Mouse (Mus musculus): ENCODE measurements around the gene Cul4b.
A peak's percentile ranks its signal among the peaks of the same experiment; 100 is the strongest.
"Not testable (repeated sequence)": the region's sequence is repeated elsewhere in the genome, so short reads cannot be mapped to it uniquely, and the experiment has no call there.

Gene Cul4b

DNA sequence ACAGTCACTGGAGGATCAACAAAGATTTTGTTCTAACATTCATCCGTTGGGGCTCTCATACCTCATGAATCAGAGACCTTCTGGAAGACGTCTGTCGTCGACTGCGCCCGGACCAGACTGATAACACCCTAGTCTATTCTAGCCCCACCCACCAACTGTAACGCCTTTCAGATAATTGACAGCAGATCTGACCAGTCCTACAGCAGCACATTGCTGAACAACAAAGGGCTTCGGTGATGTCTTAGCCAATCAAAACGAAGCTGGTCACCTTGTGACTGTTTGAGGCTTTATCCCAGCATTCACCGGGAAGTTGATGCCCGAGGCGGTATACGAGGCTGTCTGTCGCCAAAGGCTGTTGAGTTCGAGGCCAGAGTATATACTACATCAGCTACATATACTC lies at the start of gene Cul4b:
Gene Cul4b, minus strand, starts transcription at position 119 of the 400 bp plus-strand sequence.
- no peak for DNase-seq (ENCODE audit: low read depth, low spot score)

DNA sequence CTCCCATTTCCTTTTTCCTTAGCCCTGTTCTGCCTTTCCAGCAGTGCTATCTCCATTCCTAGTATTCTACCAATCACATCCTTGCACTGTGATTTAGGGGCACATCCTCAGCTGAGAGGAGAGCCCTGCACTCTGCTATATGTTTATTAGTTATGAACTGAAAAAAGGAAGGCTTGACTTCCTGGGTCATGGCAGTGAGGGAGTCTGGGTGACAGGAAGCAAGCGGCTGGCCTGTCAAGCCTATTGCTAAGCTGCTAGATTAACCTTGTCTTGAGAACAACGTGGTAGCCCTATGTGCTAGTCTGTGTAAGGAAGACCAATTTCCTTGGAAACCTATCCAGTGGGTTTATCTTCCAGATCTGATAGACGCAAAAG lies 25.0 kb upstream of the Cul4b start:
- no peak for DNase-seq (ENCODE audit: low read depth, low spot score)

DNA sequence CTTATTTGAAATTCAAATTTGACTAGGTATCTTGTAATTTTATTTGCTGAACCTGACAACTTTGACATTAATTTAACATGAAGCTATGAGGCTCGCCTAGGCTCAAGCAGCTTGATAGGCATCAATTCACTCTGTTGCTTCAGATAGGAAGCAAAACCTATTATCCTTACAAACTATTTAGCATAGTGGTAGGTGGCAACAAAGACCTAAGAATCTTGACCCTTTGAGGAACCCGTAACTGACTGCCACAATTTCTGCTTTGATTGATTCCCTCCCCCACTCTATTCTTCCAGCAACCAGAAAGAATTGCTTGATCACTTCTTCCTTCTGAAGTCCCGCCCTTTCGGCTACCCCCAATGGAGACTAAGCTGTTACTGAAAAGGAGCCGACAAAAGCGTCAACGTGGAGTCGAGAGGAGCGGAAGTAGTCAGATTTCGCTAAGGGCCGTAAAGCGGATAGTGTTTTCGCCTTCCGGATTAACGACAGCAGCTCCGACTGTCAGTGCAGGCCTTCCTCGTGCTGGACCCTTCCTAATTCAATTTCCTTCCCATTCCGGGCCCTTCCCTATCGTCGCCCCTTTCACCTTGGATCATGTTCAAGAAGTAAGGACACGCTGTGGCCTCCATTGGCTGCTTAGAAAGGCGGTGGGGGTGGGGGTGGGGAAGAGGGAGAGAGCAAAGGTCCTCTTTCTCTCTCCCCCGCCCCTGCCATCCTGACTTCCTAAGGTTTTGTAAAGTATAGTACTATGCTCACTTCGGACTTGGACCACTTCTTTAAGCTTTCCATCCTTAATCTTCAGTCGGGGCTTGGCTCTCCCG lies 24.4 kb upstream of the Cul4b start, which contains the start of gene Mcts1:
Gene Mcts1, plus strand, starts transcription at position 402 of the 818 bp plus-strand sequence.
- peak; percentile 74 for DNase-seq (ENCODE audit: low read depth, low spot score)

DNA sequence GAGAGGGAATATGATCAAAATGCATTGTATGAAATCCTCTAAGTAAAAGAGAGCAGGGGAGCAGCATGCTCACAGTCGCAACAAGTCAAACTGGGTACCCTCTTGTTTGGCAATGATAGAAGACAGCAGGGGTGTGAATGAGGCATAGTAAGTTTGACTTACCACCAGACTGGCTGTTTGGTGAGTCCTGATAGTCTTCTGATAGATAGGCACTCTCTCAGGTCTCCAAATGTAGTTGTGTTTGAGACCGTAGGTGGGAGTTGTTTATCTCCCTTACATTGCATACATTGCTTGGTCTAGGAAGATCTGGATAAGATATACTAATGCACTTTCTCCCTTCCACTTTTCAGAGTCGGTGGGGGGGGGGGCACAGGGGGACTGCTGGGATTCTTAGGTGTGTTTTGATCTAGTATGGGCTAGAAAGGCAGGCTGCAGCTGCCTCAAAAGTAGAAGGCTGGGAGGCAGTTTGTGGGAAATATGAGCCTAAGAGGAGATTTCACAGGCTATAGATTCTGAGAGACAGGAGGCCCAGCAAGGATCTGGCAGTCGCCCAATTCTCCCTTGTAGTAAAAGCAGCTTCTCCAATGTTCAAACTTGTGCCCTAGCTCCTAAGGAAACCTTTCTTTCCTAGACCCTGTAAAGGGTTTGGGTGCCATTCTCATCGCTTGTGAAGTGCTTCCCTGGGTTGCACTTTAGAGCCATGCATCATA lies 17.3 kb upstream of the Cul4b start:
- no peak for DNase-seq (ENCODE audit: low read depth, low spot score)

DNA sequence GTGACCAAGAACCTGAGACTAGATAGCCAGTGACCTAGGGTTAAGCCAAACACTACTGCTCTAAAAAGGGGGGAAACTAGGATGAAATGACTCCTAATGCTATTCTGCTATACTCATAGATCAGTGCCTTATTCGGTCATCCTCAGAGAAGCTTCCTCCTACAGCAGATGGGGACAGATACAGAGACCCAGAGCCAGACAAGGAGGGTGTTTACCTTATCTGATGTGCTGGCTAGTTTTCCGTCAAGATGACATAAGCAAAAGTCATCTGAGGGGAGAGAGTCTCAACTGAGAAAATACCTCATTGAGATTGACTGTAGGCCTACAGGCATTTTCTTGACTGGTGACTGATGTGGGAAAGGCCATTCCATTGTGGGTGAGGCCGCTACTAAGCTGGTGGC lies 15.8 kb upstream of the Cul4b start:
- DNase-seq (ENCODE audit: low read depth, low spot score), result no peak

DNA sequence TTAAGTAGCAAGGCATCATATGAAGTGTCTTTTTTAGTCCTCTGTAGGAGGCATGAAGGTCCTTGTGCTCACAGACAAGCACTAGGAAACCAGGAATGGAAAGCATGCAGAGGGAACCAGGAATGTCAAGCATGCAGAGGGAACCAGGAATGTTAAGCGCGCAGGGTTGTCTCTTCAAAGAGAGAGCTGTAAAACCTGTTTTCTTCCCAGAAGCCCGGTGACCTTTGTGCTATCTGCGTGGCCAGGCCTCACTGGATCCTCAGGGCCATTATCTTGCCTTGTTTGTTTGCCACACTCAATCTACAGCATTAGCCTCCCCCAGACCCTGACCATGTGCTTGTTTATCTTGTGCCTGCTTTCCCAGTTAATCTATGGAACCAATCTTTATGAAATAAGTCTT lies 13.8 kb upstream of the Cul4b start:
- DNase-seq (ENCODE audit: low read depth, low spot score), result no peak

DNA sequence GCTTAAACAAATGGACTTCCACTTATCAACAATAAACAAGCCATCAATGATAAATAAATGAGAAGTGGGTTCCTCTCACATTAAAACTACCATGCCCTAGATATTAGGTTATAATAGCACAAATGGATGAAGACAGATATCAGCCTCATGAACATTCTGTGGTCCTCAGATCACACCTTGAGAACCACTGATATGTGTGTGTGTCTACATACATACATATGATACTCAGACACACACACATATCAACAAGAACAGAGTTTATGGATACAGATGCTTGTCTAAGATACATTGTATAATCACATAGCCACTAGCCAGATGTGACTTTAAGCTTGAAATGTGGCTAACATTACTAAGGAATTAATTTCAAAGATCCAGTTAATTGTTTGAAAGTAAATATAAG lies 7.3 kb upstream of the Cul4b start:
- no peak for DNase-seq (ENCODE audit: low read depth, low spot score)

DNA sequence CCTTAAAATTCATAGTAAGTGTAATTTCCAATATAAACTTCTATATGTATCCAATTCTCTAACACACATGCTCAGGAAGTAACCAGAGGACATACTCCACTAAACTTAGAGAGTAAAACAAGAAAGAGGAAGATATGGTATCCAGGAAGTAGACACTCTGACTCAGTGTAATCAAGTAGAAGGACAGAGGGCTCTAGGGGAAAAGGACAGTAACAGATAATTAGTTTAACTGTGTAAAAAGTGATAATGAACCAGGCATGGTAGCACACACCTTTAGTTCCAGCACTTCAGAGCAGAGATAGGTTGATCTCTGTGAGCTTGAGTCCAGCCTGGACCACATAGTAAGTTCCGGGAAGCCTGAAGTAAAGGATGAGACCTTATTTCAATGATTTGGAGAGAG lies 5.1 kb upstream of the Cul4b start:
- DNase-seq (ENCODE audit: low read depth, low spot score), result no peak

DNA sequence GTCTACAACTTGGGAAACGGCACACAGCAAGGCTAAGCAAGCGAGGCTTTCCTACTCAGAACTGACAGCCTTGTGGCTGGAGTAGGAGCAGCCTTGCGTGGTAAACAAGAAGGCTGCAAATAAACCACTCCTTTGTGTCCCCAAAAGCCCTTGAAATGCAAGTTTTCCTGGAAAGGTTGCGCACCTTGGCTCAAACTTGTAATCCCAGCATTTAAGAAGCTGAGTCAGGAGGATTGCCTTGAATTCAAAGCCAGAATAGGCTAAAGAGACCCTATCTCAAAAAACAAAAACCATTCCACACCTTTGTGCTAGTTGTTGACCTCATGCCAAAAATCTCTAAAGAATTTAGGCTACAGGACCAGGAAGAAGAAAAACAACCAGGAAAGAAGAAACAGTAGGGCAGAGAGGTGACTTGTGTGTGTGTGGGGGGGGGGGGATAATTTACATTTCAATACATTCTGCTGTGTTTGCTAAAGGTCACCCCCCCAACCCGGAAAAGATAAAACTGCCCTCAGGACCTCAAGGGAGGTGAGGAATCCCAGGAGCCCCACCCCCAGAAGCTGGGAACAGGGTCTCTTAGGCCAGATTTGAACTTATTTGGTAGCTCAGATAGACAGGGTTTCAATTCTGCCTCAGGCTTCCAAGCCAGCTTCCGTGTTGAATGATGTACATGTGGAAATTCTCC lies 9.3 kb downstream of the Cul4b start:
- no peak for DNase-seq (ENCODE audit: low read depth, low spot score)

DNA sequence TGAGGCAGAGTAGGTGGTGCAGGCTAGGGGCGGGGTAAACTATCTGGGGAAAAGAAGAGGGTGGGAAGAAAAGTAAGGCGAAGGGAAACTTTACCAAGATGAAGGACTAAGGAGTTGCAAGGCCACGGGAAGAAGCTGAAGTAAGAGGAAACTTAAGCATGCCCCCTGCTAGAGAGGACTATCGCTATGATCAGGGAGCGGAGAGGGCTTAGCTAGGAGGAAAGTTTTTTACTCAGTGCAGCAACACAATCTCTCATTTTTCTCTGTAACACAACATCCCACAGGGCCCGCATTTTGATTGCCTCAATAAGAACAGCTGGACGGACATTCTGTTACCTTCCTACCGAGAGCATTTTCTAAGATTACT lies 10.8 kb downstream of the Cul4b start:
- no peak for DNase-seq (ENCODE audit: low read depth, low spot score)

DNA sequence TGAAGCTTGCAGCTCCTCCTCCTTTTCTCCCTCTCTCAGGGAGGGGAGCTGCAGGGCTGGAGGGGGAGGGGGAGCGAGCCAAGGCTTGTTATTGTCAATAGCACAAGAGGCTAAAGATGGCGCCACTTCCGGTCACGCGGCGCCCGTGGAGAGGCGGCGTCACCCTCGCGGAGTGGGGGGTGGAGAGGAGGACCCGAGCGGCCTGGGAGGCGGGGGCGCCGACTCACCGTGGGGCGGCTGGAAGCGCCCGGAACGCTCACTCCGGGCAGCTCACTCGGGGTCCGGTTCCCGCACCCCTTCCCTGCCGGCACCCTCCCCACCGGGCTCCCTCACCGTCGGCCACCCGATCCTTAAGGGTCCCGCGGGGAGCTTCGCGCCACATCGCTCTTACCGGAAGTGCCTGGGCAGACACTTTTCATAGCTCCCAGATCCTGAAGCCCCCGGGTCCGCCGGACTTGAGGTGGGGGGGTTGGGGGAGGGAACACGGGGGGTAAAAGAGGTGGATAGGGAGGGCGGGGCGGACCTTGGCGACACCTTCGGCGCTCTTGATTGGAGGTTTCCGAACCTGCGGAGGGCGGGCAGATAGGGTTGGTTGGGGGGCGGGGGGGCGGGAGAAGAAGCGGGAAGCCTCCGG lies 11.3 kb downstream of the Cul4b start:
- DNase-seq (ENCODE audit: low read depth, low spot score), result peak; percentile 58

DNA sequence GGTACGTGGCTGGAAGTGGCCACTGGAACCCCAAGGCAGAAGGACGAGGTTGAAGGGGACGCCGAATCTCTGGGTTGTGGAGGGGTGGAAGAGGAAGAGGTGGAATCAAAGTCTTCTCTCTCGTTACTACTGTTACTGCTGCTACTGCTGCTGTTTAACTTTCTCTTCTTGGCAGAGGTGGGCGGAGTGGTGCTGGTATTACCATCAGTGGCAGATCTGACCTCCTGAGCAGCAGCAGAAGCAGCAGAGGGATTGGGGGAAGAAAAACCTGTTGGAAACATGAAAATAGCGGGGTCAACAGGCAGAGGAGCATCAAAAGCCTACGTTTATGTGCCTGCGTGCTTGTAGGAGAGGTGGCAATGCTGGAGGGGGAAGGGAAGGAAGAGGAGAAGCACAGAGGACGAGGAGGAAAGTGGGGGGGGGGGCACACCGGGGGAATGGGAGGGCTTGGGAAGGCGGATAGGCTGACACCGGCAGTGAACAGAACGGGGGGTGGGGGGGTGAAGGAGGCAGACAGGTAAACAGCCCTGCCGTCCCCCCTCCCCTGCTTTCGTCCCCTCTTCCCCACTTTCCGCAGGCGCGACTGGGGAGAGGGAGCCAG lies 12.0 kb downstream of the Cul4b start:
- DNase-seq (ENCODE audit: low read depth, low spot score), result no peak

DNA sequence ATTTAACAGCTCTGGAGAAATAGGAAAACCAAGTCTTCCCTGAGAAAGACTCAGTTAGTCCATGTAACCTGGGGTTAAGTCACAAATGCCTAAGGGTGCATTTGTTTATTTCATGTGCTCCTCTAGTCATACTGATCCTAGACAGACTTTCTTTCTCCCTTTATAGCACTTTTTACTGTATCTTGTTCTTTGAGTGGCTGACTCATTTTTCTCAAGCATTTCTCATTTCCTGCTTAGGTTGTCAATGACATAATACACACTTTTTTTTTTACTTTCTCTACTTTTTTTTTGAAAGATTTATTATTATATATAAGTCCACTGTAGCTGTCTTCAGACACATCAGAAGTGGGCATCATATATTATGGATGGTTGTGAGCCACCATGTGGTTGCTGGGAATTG lies 22.7 kb downstream of the Cul4b start:
- no peak for DNase-seq (ENCODE audit: low read depth, low spot score)

DNA sequence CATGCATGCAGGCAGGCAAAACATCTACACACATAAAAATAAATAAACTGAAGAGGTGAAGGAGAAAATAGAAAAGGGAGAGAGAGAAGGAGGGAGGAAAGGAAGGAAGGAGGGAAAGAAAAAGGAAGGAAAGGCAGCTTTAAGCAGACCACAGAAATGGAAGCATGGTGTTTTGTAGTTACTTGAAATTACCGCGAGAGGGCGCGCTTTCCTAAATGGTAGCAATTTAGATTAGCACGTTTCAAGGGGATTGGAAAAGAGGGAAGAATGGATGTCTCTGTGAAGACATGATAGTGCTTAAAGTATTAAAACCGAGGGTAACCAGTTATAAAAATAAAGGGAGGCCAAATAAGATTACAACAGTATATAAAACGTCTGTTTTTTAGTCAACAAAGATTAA lies 61.4 kb downstream of the Cul4b start:
- DNase-seq (ENCODE audit: low read depth, low spot score), result no peak

DNA sequence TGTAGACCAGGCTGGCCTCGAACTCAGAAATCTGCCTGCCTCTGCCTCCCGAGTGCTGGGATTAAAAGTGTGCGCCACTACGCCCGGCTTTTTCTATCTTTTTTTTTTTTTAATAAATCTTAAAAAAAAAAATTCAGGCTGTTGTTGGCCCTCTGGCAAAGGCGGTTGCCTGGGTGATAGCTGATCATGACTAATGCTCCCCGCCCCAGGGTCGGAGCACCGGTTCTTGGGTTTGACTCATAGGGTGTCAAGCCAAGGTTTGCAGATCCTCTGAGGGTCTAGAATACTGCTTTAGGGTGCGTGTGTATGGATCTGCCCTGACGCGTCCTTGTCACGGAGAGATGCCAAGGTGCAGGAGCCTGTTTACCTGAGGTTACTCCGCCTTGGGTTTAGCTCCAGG lies 71.2 kb downstream of the Cul4b start:
- no peak for DNase-seq (ENCODE audit: low read depth, low spot score)

DNA sequence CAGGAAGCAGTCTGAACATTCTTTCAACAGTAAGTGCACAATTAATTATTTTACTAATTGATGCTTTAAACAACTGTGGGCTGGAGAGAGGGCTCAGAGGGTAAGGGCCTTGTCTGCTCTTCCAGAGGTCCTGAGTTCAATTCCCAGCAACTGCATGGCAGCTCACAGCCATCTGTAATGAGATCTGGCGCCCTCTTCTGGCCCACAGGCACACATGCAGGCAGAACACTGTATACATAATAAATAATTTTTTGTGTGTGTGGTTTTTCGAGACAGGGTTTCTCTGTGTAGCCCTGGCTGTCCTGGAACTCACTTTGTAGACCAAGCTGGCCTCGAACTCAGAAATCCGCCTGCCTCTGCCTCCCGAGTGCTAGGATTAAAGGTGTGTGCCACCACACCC lies 73.8 kb downstream of the Cul4b start:
- DNase-seq (ENCODE audit: low read depth, low spot score), result not testable (repeated sequence)

DNA sequence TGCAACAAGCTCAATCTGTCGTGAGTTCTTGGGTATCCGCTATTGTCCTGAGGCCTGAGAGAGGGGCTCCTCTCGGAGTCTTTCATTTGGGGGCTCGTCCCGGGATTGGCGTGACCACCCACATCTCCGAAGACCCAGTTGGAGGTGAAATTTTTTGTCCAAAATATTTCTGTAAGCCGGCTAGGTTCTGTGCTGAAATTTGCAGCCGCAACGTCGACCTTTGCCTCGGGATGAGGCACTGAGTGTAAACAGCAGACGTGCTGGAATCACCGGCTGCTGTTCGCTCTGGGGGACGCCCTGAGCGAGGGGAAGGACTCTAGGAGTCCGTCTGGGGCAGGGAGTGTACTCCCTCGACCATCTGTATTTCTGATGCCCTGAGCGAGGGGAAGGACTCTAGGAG lies 90.5 kb downstream of the Cul4b start:
- DNase-seq (ENCODE audit: low read depth, low spot score), result not testable (repeated sequence)

All from WW6 (cell line).